Mouse (Mus musculus) left cerebral cortex, adult 11 months (tissue): Measurements from ENCODE around the gene Slit3.
A peak's percentile ranks its signal among the peaks of the same experiment; 100 is the strongest.

Source experiments
- DNase-seq: peaks from one replicate; pipeline ENCODE4 v3.0.0; 2022; ENCODE audit warnings: low spot score

Slit3 gene

DNA sequence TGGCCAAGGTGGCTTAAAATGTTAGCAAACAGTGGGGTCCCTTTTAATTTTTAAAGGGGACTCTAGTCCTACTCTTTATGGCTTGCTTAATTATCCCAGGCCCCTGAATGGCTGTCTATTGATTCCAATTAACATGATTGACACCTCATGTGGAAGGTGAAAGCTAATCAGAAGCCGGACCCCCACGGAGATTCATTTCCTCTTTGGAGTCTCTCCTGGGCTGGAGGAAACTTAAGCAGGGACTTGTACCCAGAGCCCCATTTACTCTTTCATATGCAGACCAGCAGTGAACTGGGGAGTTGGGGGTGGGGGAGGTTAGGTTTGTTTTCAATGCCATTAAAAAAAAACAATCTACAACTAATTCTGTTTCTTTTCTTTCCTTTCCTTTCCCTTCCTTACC is 230.4 kb downstream of the Slit3 start:
- DNase-seq: no peak

DNA sequence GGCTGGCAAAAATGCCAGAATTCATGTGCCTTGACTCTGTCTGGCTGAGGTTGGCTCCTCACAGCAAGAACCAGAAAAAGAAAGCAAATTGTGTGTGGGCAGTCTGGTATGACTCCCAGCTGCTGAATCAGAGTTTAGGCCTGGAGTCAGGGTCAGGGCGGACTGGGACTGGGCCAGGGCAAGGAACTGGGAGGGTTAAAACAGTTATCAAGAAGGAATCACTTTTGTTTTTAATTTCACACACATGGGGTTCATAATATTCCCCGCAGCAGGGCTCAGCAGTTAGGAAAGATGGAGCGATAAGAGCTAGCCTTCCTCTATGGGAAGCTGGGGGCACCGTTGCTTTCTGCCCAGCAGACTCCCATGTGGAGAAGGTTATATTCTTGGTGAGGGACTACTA is 234.8 kb downstream of the Slit3 start:
- DNase-seq: no peak

DNA sequence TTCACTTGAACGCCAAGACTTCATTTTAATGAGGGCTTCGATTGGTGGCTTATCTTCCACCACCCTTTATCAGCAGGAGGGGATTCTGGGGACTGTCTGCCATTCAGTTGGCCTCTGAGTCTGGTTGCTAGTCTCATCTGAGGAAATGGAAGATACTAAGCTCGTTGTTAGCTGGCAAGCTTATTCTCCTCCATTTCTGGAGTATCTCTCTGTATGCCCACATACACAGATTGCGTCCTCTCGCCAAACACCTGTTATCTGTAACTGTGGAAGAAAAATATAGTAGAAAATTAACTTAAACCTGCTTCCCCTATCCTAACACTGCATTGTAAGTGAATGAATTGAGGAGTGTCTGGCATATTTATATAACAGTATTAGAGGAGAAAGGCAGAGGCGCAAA is 240.0 kb downstream of the Slit3 start:
- no peak for DNase-seq

DNA sequence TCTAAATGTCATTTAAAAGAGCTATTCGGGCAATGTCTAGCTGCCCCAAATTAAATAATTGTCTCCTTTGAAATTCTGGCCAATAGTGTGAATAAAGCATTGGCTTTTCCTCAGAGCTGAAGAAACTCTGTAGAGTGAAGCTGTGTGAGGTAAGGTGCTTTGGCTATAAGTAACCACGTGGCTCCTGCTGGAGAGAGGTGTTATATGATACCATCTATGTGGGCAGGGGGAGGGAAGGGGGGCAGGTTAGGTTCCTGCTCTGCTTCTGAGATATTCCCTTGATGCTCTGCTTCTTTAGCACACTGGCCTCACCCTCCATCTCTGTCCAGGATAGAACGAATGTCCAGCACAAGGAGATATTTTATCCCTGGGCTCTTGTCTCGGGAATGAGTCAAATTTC is 242.0 kb downstream of the Slit3 start:
- no peak for DNase-seq

DNA sequence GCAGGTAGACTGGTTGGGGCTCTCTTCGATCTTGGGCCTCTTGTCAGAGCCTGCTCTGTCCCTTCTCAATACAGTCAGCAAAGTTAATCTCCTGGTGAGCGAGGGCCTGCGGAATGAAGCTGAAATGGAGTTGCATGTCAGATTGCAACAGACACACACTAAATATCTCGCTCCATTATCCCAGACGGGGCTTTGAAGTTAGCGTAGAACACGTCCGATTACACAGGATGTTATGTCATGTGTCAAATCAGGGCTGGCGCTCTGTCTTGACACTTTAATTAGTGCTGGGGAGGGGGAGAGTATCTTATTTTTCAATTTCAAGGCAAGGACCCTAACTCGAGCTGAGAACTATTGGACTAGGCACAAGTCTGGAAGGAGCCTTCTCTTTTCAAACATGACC is 243.4 kb downstream of the Slit3 start:
- DNase-seq: no peak

DNA sequence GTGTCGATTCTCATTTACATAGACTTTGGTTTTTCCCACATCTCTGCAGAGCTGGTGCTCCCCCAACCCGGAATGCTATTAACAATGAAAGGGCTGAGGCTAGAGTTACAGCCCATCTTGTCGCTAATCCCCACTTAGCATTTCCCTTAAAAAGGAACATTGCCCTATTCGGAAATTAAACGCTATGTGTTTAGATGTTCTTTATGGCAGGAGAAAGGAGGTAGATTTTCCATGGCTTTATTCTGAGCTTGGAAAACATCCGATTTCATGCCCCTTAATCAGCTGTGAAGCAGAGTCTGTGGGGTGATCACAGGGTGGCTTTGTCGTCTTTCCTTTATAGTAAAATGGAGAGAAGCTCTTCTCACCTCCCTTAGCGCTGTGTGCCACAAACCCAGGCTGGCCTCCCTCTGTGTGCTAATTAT is 244.5 kb downstream of the Slit3 start:
- DNase-seq: no peak

DNA sequence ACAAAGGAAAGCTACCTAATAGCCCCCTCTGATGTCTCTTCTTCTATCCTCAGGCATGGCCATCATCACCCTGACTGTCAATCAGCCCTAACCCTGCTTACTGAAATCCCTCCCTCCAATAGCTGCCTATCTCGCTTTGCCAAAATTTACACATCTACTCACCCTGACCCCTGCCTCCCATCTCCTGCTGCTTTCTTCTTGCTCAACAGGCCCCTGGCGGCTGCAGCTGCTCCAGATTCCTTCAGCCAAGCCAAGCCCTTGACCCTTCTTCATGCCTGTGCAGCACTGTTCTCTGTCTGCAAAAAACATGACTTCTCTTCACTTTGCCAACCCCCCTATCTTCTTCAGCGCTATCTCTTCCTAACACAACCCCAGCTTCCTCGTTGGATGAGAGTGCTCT is 245.6 kb downstream of the Slit3 start:
- no peak for DNase-seq

DNA sequence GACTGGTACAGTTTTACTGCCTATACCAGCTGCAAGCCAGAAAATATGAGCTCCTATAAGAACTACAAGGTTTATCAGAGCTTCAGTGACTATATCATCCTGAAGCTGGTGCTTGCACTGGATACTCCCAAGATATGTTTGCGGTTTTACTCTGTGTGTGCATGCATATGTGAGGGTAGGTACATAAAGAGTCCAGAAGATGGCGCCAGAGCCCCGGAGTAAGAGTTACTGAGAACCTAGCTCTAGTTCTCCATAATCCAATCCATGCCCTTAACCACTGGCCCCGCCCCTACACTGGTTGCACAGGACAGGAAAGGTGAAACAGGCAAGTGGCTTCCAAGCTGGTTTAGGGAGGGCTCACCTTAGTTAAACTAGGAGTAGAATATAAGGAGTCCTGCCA is 246.2 kb downstream of the Slit3 start:
- no peak for DNase-seq

DNA sequence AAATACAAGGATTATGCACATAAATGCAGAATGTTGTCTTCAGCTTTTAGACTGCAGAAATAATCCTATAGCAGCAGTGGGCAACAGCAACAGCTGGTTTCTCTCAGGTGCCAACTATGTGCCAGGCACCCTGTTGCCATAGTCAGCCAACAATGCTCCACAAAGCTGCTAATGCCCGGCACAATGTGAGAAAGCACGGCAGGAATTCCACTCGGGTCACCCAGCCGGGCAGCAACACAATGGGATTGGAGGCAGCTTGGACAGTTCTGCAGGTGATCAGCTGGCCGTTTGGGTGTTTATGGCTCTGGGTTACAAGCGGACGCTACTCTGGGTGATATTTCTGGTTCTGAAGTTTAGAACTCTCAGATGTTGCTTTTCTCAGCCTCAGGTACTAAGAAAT is 248.9 kb downstream of the Slit3 start:
- DNase-seq: no peak

DNA sequence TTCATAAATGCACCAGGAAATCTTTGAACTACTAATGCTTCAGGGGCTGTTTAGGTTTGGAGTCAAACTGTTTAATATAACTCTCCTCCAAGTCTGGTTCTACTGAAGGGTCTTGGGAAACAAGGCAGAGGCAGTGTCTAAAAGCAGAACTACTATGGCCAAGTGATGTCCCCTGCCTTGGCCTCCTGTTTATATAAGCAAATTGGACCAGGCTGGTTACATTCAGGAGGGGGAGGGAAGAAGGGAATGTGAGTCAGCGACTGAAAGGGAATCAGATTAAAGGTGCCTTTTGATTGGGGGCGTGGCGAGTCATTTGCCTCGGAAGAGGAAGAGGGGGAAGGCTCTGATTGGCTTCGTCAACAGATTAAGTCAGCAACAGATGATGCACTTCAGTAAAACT is 249.7 kb downstream of the Slit3 start:
- DNase-seq: no peak

DNA sequence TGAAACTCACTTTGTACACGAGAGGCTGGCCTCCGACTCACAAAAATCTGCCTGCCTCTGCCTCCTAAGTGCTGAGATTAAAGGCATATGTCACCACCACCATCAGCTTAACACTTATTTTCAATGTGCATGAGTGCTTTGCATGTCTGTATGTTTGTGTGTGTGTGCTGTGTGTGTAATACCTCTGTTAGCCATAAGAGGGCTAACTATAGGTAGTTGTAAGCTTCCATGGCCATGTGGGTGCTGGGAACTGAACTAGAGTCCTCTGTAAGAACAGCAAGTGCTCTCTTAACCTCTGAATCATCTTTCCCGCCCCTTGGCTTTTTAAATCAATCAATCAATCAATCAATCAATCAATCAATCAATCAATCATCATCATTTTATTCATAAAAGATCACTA is 251.4 kb downstream of the Slit3 start:
- DNase-seq: no peak

DNA sequence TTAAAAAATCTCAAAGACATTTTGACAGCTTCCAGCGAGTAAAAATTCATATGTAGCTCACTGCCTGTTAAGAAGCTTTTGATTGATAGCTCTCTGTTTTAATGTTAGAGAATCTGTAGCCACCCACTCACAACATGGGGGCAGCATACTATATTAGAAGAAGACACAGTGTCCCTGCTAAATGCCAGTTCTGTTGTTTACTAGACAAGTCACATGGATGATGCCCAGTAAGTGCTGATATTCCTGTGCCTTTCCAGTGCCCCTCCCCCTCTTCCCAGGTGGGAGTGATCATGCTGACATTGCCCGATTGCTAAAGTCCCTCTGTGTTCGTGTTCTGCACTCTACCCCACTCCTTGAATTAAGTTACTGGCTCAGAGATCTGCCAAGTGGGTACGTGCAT is 254.0 kb downstream of the Slit3 start:
- no peak for DNase-seq

DNA sequence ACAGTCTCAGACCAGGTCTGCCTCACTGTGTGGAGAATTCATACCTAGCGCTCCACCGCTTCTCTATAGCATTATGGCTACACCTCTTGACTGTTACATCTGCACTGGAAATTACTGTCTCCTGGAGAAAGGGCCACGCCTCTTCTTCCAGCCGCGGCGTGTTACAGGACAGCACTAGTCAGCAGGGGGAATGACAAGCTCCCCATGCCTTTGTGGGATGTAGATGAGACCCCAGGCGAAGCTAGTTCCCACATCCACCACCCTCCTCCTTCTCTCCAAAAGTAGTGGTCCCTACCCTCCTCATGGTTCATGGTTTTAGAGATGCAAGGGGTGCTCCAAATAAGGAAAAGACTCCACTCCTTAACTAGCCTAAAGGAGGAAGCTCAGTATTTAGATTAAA is 257.8 kb downstream of the Slit3 start:
- DNase-seq: no peak

DNA sequence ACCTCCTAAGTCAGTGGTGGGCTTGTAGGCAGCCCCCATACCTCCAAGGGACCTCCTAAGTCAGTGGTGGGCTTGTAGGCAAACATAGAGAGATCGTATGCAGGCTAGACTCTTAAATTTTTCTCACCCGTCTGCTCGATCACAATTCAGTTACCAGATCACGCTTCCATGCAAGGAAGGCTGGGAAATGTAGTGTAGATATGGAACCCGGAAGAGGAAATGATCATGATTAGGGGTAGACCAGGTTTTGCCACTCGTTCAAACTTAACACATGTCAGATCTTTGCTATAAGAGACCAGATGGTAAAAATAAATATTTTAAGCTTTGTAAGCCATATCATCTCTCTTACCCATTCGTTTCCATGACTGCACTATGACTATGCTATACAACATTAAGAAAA is 258.4 kb downstream of the Slit3 start:
- DNase-seq: no peak

DNA sequence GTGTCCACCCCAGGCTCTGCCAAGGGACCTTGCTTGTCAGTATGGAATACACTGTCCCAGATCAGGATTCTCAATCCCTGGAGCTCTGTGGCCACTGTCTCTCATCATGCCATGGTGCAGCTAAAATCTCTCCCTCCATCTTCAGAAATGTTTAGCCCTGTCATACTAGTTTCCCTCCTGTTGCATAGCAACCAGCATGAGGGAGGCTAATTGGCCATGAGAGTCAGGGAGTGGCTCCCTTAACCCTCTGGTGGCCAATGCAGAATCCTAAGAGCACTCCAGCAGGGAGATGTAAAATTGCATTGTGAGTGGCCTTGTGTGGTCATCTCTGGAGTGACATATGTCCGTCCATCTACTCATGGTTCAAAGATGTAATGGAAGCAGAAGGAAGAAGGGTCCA is 259.7 kb downstream of the Slit3 start:
- DNase-seq: no peak

DNA sequence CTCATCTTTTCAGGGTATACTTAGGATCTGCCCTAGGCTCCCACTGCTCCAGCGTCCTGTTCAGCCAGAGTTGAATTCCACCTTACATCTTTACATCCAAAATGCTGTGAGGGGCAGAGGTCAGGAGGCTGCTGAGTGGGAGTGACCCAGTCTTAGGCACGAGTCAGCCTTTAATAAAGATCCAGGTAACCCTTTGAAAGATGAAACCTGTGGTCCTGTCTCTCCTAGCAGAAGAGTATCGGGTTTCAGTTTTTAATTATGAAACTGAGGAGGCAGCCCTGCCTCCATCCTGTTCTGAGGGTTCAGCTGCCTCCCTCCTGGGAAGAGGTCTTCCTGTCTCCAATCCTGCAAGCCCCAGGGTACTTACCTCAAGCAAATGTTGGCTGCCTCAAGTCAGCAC is 264.4 kb downstream of the Slit3 start:
- DNase-seq: no peak

DNA sequence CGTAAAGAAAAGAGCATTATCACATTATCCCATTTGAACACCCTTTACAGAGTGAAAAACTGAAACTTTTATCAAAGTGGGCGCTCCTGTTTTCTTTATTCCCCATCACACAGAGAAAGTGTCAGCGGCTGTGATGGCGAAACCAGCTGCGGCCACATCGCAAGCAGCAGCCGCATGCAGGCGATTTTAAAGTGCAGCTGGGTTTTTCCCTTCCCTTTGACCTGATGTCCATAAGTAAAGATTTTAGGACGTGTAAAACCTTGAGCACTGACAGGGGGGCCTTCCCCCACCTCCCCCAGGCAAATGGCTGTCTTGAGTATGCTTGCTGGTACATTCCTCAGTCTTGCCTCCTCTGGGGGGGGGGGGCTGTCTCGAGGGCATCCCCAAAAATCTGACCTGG is 266.8 kb downstream of the Slit3 start:
- DNase-seq: no peak

DNA sequence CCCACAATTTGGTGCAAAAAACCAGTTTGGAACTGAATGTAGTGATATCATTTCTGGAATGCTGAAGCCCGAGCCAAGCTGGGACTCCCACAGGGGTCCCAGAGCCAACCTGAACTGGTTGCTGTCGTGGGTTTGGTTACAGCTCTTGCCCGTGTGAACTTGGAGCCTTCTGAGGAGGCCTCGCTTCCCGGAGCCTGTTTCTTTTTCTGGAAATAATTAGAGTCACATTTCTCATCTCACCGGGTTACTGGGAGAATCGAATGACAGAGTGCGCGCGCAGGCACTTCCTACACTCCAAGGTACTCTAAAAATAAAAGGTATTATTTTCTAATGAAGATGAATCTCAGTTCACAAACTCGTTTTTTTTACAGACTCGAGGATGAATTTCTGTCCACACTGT is 267.4 kb downstream of the Slit3 start:
- peak; percentile 53 for DNase-seq

DNA sequence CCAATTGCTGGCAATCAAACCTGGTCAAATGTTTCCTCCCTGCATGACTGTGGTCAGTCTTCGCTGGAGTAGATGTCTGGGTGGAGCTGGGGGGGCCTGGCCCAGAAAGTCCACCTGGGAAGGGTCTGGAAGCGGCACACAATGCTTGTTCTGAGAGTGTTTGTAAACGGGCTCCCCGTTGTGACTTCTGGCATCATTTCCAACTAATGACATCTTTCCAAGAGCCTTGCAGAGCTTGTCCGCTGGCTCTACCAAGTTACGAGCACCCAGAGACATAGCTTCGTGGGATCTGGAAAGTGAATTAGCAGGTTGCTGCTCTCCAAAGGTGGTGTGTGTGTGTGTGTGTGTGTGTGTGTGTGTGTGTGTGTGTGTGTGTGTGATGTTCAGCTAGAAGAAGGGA is 268.3 kb downstream of the Slit3 start:
- DNase-seq: no peak

DNA sequence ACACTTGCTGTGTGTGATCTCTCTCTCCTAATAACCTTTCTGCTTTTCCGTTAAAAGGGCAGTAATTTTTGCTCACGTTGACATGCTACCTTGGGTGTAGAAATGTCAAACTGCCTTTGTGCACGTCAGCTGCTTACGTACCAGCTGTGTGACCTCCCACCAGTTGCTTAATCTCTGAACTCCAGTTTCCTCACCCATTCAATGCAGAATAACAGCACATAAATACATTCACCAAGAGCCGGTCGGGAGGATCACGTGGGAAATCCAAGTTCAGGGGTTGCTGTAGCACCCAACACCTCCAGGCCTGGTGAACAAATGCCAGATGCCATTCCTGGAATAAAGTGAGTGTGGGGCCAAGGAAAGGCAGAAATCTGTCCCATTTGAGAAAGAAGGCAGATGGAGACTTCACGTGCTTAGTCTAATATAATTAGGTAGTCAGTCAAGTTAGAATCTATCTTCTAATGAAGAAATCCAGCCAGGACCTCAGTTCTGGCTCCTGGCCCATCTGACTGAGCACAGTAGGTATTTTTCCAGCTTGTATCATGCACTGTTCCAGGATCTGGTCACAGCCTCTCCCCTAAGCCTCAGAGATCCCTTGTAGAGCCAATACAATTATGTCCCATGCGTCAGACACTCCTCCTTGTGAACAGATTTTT is 268.9 kb downstream of the Slit3 start:
- no peak for DNase-seq

DNA sequence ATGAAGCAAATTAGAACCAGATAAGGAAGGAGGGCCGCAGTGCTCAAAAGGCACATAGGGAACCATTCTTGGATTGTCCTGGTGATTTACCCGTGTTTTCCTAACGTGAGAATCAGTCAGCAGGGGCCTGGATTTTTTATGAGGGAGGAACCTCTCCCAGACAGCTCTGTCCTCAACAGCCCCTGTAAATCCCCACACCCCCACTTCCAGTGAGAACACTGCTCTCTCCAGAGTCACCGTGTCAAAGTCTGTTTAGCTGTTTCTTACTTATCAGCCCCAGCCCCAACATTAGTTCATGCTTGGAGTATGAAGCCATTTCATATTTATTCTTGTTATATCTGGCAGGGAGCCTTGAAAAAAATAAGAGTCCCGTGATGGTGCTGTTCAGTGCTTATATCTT is 272.8 kb downstream of the Slit3 start:
- no peak for DNase-seq

DNA sequence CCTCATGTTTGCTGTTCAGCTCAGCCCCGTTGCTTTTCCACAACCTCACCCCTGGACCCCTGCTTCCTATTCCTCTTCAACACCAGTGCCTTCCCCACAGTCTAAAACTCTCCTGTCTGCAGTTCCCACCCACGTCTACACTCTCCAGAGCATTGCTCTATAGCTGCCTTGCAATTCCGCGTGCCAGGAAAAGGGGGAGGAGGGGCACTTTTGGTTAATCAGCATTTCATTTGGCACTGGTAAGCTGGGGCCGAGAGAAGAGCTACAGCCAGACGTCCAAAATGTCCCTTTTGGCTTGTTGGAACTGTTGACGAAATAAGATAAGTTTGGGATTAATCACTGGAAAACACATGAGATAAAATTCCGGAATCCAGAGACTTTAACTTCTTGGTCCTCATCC is 274.4 kb downstream of the Slit3 start:
- no peak for DNase-seq

DNA sequence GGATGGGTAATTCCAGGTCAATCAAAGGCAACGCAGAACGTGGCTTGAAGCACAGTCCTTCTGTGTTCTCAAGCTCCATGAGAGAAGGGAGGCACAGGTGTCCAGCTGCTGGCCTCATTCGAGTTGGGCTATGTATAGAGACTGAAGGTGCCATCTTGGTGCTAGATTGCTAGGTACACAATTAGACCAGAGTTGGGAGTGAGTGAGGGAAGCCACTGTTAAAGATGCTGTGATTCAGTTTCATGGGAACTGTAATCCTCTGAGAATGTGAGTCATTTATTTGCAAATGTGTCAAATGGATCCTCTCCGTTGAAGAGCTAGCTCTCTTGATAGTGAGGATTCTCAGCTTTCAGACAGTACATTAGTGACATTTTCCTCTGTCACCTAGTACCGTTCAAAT is 277.3 kb downstream of the Slit3 start:
- no peak for DNase-seq

DNA sequence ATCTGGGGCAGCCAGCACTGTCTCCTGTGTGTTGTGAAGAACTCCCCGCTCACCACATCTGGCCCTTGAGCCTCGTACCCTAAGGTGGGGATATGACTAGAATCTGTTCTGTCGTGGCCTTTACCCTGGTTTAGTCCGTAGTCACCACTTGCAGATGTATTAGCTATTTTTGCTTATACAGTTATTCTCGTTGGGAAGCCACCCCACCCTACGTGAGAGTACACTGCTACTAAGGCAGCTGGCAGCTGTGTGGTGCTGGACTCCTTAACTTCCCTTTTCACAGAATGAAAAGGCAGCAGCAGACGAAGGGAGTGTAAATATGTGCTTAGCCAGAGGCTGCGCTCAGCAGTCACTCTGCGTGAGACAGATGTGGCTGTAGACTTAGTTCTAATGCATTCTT is 282.5 kb downstream of the Slit3 start:
- DNase-seq: no peak

DNA sequence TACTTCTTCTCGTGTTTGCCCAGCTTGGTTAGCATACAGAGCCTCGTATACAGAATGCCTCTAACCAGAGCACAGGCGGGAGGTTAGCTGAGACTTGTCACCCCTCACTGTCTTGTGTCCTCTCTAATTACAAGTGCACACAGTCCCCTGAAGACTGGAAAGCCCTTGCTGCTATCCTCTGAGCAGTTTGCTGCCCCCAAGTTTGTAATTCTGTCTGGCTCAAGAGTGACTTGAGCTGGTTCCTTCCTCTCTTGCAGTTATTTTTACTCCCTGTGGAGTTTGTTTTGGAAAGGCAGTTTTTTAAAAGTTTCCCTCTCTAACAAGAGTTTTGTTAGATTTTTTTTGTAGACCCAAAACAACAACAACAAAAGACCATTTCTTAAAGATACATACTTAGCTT is 285.0 kb downstream of the Slit3 start:
- DNase-seq: no peak
